Mouse (Mus musculus): ENCODE data around the gene BC029722.
A peak's percentile ranks its signal among the peaks of the same experiment; 100 is the strongest.

BC029722 gene

DNA sequence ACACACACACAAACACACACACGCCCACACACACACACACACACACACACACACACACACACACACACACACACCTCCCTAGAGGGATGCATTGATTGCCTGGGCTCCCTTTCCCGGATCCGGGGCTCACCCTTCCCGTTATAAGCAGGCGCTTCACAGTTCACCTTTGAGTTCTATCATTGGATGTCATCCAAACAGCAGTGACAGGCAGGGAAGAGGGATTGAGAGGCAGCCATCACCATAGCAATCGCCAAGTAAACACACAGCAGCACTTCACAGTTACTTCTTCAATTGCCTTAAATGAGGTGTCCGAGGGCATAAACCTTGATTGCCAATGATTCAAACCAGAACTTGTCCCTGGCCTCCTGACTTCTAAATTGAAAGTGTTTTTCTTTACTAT, 40.2 kb downstream of the BC029722 start:
- DNase-seq (ENCODE audit: low spot score), result no peak

DNA sequence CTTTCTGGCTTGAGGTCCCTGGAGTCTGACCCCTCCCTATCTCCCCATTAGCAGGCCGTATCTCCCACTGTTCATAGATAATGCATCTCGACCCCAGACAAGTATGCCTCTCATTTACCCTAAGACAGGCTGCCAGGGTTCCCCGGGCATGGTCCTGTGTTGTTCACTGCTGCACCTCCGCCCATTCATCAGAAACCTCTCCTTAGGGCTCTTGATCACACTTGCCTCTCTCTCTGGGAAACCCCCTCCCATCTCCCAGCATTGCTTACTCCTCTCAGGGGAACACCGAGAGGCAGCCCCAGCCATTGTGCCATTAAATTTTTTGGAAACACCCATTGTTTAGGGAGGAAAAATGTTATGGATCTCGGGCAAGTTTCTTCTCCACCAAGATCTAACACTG, 41.2 kb downstream of the BC029722 start:
- no peak for DNase-seq (ENCODE audit: low spot score)

DNA sequence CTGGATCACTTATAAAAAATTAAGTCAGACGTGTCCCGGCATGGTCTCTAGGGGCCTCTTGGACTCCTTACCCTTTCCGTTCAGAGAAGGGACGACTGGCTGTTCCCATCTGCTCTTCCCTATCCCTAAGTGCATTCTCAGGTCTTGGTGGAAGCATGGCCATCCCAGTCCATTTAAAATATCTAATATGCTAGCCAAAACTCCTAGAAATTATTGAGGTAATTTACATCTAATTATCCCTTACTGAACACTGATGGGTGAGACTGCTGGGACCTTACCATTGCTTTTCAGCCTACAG, 41.6 kb downstream of the BC029722 start:
- DNase-seq (ENCODE audit: low spot score), result no peak

DNA sequence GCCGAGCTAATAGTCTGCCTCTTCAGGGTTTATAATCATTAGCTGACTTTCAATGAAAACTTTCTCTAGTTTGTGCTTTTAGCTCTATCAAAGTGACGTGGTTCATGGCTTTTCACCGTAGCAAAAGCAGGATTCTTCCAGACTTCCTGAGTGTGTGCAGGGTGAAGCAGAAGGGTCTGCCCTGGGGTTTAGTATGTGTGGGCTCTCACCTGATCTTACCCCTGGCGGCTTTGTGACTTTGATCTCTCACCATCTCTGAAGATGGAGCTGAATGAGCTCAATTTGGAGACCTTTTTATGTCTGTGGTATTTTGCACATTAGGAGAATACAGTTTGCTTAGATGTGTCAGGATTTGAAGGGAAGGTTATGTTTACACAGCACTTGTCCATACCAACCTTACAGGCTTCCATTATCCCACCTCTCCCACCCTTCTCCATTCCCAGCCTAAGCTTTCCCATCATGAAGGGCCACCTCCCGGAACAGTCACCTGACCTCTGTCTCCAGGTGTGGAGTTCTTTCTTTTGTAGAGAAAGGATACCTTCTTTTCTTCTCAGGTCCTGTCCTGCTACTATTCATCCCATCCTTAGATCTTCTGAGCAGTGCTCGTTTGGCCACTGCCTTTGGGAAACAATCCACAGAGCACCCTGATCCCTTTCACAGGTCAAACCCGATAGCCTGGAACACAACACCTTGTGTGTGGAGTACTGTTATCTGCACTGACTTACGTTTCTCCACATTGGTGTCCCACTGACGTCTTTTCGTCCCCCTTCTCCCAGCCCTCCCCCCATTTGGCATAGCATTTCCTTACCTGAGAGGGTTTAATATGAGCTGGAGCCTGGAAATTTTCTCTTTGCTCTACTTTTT, 42.2 kb downstream of the BC029722 start:
- no peak for DNase-seq (ENCODE audit: low spot score)

DNA sequence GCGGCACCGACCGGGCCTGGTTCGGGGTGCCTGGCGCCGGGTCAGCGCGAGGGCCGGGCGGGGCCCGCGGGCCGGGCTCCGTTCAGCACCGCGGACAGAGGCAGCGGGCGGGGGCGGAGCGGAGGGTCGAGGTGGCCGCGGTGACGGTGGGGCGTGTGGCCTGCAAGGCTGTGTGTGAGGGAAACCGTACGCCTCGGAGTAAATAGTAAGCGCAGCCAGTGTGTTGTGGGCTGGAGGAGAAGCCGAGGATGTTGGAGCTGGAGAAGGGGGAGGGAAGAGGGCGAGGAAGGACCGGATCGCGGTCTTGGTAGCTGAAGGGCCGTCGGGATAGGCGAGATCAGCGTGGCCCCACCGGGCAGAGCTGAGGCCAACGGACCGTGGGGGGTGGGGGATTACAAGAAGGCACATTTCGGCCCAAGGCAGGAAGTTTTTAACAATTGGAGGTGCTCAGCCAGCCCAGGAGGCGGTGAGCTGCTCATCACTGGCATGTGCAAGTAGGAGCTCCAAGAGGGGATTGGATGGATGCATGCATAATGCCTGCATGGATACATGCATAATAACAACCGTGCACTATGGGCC, 43.5 kb downstream of the BC029722 start:
- DNase-seq (ENCODE audit: low spot score), result peak; percentile 84

DNA sequence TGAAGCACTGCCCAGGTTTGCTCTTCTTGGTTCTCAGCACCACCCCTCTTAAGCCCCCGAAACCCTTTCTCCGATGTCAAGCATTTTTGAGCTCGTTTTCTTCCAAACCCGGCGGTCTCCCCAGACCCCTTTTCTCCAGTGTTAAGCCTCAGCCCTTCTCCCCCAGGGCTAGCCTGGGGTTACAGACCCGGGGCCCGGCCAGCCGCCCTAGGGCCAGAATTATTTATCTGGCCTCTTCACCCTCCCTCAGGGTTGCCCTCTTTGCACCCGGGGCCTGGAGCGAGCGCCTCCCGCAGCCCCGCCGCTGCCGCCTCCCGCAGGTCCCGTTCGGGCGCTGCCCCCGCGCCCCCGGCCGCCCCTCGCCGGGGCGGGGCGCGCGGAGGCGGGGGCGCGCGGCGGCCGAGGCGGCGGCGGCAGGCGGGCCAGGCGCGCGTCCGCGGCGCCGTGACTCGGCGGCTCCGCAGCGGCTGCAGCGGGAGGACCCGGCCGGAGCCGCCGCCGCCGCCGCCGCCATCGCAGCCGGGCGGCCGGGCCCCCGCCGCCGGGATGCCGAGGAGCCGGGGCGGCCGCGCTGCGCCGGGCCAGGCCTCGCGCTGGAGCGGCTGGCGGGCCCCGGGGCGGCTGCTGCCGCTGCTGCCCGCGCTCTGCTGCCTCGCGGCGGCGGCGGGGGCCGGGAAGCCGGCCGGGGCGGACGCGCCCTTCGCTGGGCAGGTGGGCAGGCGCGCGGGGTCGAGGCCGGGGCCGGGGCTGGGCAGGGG, 44.1 kb downstream of the BC029722 start, which contains the start of gene Mmp24:
TSS of gene Mmp24 (plus strand) at position 416 of the 758 bp plus-strand sequence.
- no peak for DNase-seq (ENCODE audit: low spot score)

DNA sequence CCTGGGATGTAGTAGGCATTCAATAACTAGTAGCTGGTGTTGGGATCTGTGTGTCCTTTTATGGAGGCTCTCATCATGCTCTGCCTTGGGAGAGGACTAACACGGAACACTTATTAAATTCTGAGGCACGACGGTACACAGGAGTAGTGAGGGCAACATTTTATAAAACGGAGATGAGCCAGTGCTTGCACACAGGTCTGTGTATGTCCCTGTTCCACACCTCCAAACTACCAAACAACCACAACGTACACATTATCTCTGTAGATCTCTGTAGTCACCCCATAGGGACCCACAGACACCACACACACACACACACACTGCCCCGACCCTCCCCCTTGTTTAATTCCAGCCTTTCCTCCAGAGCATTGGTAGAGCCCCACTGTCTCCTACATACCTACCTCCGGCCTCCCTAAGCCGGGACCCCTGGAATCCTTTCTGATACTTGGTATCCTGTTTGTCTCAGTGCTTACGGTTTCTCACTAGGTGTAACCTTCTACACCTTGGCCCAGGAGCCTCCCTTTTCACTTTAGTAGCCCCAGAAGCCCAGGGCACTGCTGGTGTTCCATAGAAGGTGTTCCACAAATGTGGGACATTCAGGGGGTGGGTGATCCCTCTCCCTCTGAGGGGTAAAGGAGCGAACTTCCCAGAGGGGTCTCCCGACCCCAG, 44.8 kb downstream of the BC029722 start:
- DNase-seq (ENCODE audit: low spot score), result no peak

DNA sequence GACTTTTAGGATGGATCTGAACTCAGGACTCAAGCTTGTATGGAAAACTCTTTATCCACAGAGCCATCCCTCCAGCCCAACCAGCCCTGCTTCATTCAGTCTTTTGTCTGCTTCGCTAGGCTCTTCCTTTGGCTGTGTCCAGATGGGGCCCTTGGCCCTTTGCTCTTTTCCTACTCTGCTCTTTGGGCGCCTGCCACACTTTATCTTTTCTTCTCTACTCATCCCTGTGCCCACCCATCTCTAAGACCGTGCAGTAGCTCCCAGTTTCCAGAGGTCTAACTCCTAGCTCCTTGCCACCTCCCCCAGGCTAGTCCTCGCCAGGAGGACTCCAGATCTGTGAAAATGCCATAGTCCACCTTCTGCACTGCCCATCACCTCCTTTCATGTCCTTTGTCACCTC, 45.6 kb downstream of the BC029722 start:
- DNase-seq (ENCODE audit: low spot score), result no peak

Data from testis, postnatal 10 days (tissue).